Mouse (Mus musculus) liver, postnatal 0 days (tissue): ENCODE measurements around the gene St6galnac5.

ENCODE experiments used
- CTCF ChIP-seq: sonication (generic); IDR thresholded peaks from 2 replicates; pipeline ENCODE4 v1.5.1; 2016; ENCODE audit warnings: antibody characterized with exemption, low read depth
- EP300 ChIP-seq: IDR thresholded peaks from 2 replicates; pipeline ENCODE4 v1.6.1; 2016; ENCODE audit warnings: antibody characterized with exemption, low read depth, mild to moderate bottlenecking

DNA sequence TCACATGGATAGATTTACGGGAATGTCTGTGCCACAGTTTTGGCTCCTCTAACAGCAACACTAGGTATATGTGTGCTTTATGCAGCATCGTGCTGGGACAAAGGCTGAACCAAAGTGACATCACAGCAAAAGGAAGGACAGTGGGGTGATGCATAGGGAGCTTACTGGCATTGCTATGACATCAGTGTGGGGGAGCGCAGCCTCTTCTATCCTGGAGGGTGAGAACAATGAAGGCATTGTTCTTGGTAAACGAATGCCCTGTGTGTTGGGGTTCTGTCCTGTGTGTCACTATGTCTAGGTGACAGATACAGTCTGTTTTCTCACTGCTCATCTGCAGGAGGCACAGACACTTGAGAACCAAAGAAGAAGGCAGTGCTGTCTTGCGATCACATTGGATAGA lies 16.9 kb upstream of the St6galnac5 start:
- TF ChIP-seq CTCF, result no peak
- TF ChIP-seq EP300, result no peak
